16 mouse cellular contexts compared by ENCODE assay signal in genomic region chr11:32232848-32233247, GRCm38 (mm10). TPM values are rescaled to one million over a fixed set of nuclear protein-coding genes. Genes with fewer than 3 reads are reported as not detected.
DNase-seq lines count a peak whose midpoint lies in the region; ATAC-seq lines count a peak whose summit lies in the region.
"Had no signal": no experiment of that assay in that cellular context is flagged by ENCODE, and none has a peak within 500 bp of the region (broad histone marks: within the 10 kb centered on the region; RNA-seq: fewer than 3 reads in every experiment).

No protein-coding gene starts in this region.

- 0 out of 2 replicates have a peak, but pooled peaks have one; percentile 15 for ATAC-seq in embryonic facial prominence, embryonic 11.5 days (replicated peaks; ENCODE audit: insufficient number of reproducible peaks, low FRiP score, low TSS enrichment, low read depth)
- peak; percentile 41; the same call in 1 of the 2 replicates for ATAC-seq in embryonic facial prominence, embryonic 14.5 days (ENCODE audit: low read depth)
- no peak for ATAC-seq in neural tube, embryonic 15.5 days (ENCODE audit: low FRiP score)
- ATAC-seq in erythroblast, adult 5-6 weeks (replicated peaks; ENCODE audit: low FRiP score, poor library complexity, severe bottlenecking), result no peak
- ATAC-seq: forebrain, embryonic 14.5 days had no signal

- no peak overlapping the region for H3K4me2 ChIP-seq in embryonic facial prominence, embryonic 11.5 days (ENCODE audit: low read depth, low read length)
- H3K4me2 ChIP-seq in embryonic facial prominence, embryonic 14.5 days (ENCODE audit: low read depth, low read length), result no peak overlapping the region
- H3K4me2 ChIP-seq in neural tube, embryonic 15.5 days, result no peak overlapping the region

- H3K27ac ChIP-seq in embryonic facial prominence, embryonic 11.5 days (replicated peaks; ENCODE audit: low read depth, low read length), result no peak overlapping the region
- no peak overlapping the region for H3K27ac ChIP-seq in embryonic facial prominence, embryonic 10.5 days (replicated peaks)
- no peak overlapping the region; the same call in 1 of the 2 replicates for H3K27ac ChIP-seq in embryonic facial prominence, embryonic 14.5 days (replicated peaks; ENCODE audit: low read depth, low read length)
- no peak overlapping the region for H3K27ac ChIP-seq in neural tube, embryonic 15.5 days (replicated peaks)
- H3K27ac ChIP-seq: liver, embryonic 14.5 days had no signal

- no peaks in the 10 kb centered on the region for H3K4me1 ChIP-seq in embryonic facial prominence, embryonic 11.5 days (ENCODE audit: control insufficient read depth, insufficient read depth, low read length)
- peaks cover 6% of the 10 kb centered on the region; the same call in 1 of the 2 replicates for H3K4me1 ChIP-seq in embryonic facial prominence, embryonic 10.5 days
- peaks cover 21% of the 10 kb centered on the region for H3K4me1 ChIP-seq in embryonic facial prominence, embryonic 14.5 days (ENCODE audit: control insufficient read depth, insufficient read depth, low read length)
- H3K4me1 ChIP-seq in neural tube, embryonic 15.5 days, result peaks cover 57% of the 10 kb centered on the region

- no peak for DNase-seq in embryonic facial prominence, embryonic 11.5 days (ENCODE audit: low spot score)
- DNase-seq in embryonic facial prominence, embryonic 10.5 days (ENCODE audit: low spot score), result no peak
- DNase-seq in kidney, postnatal 10 days, result peak; percentile 50
- DNase-seq in kidney, postnatal 14 days, result no peak
- peak; percentile 45 to 49 for DNase-seq in cerebellum, adult 18-20 months
- peak; percentile 41 for DNase-seq in embryonic facial prominence, embryonic 14.5 days (ENCODE audit: low spot score)
- DNase-seq: B cell, adult 2 months; gastrocnemius, postnatal 25 days; thymus, postnatal 25 days had no signal

- H3K36me3 ChIP-seq in embryonic facial prominence, embryonic 11.5 days (replicated peaks; ENCODE audit: control insufficient read depth, insufficient read depth, low read depth, low read length), result peaks cover 4% of the 10 kb centered on the region
- H3K36me3 ChIP-seq in embryonic facial prominence, embryonic 10.5 days (replicated peaks), result peaks cover 98% of the 10 kb centered on the region
- H3K36me3 ChIP-seq in embryonic facial prominence, embryonic 14.5 days (ENCODE audit: control insufficient read depth, insufficient read depth, low read length), result peaks cover 56% of the 10 kb centered on the region
- H3K36me3 ChIP-seq in neural tube, embryonic 15.5 days, result peaks cover 45% of the 10 kb centered on the region

- H3K4me3 ChIP-seq in embryonic facial prominence, embryonic 11.5 days (ENCODE audit: low read depth, low read length), result no peak overlapping the region
- no peak overlapping the region for H3K4me3 ChIP-seq in embryonic facial prominence, embryonic 10.5 days
- H3K4me3 ChIP-seq in embryonic facial prominence, embryonic 14.5 days (ENCODE audit: low read depth, low read length), result no peak overlapping the region
- no peak overlapping the region for H3K4me3 ChIP-seq in neural tube, embryonic 15.5 days (replicated peaks)

- H3K27me3 ChIP-seq in embryonic facial prominence, embryonic 11.5 days (ENCODE audit: control insufficient read depth, insufficient read depth, low read length), result no peaks in the 10 kb centered on the region
- no peaks in the 10 kb centered on the region for H3K27me3 ChIP-seq in embryonic facial prominence, embryonic 10.5 days (replicated peaks; ENCODE audit: low read depth, poor library complexity, severe bottlenecking)
- H3K27me3 ChIP-seq in embryonic facial prominence, embryonic 14.5 days (replicated peaks; ENCODE audit: control insufficient read depth, insufficient read depth, low read length), result no peaks in the 10 kb centered on the region
- H3K27me3 ChIP-seq in neural tube, embryonic 15.5 days (replicated peaks), result no peaks in the 10 kb centered on the region

- no peak overlapping the region for H3K9ac ChIP-seq in embryonic facial prominence, embryonic 11.5 days (replicated peaks; ENCODE audit: low read length)
- no peak overlapping the region for H3K9ac ChIP-seq in embryonic facial prominence, embryonic 14.5 days (ENCODE audit: low read depth, low read length)
- H3K9ac ChIP-seq in neural tube, embryonic 15.5 days (replicated peaks), result no peak overlapping the region
- H3K9ac ChIP-seq: liver, embryonic 14.5 days had no signal

- 76% methylated on average over 10 of the region's 10 CpGs for WGBS in embryonic facial prominence, embryonic 11.5 days
- WGBS in embryonic facial prominence, embryonic 10.5 days, result 81% methylated on average over 10 of the region's 10 CpGs
- WGBS in embryonic facial prominence, embryonic 14.5 days, result 64% methylated on average over 10 of the region's 10 CpGs
- 71% methylated on average over 10 of the region's 10 CpGs for WGBS in neural tube, embryonic 15.5 days

- H3K9me3 ChIP-seq in embryonic facial prominence, embryonic 11.5 days (replicated peaks; ENCODE audit: control insufficient read depth, low read length), result no peaks in the 10 kb centered on the region
- no peaks in the 10 kb centered on the region for H3K9me3 ChIP-seq in embryonic facial prominence, embryonic 10.5 days
- no peaks in the 10 kb centered on the region for H3K9me3 ChIP-seq in embryonic facial prominence, embryonic 14.5 days (ENCODE audit: control insufficient read depth, low read length)
- H3K9me3 ChIP-seq in neural tube, embryonic 15.5 days (replicated peaks), result no peaks in the 10 kb centered on the region
- H3K9me3 ChIP-seq: G1E had no signal

RNA-seq across cellular contexts. Expression of gene Mpg, which starts 6.5 kb away (rescaled TPM):
- 29.6 and 30.9 TPM in 2 replicates for polyA plus RNA-seq in embryonic facial prominence, embryonic 11.5 days (2014; fragmentation: Nextera tagmentation; extraction: Ambion mirVana)
- 31.3 and 33.2 TPM in 2 replicates for polyA plus RNA-seq in embryonic facial prominence, embryonic 10.5 days (2016; fragmentation: Nextera tagmentation; extraction: Ambion mirVana)
- 29.7 and 34.1 TPM in 2 replicates for polyA plus RNA-seq in embryonic facial prominence, embryonic 14.5 days (2014; fragmentation: Nextera tagmentation; extraction: Ambion mirVana)
- polyA plus RNA-seq in neural tube, embryonic 15.5 days (2015; fragmentation: Nextera tagmentation; extraction: Ambion mirVana), result 33.9 and 37.8 TPM in 2 replicates
- 21.3 and 22.1 TPM in 2 replicates for total RNA-seq in erythroblast, adult 5-6 weeks (2015; ENCODE audit: low replicate concordance)
- total RNA-seq in erythroblast, adult 5-6 weeks (2017; ENCODE audit: low replicate concordance), result 29.0 and 33.3 TPM in 2 replicates

RNA-seq across cellular contexts. Expression of gene Rhbdf1, which starts 10.7 kb away (rescaled TPM):
- 21.6 and 24.0 TPM in 2 replicates for polyA plus RNA-seq in embryonic facial prominence, embryonic 11.5 days (2014; fragmentation: Nextera tagmentation; extraction: Ambion mirVana)
- 32.2 and 33.1 TPM in 2 replicates for polyA plus RNA-seq in embryonic facial prominence, embryonic 10.5 days (2016; fragmentation: Nextera tagmentation; extraction: Ambion mirVana)
- 58.4 and 60.1 TPM in 2 replicates for polyA plus RNA-seq in embryonic facial prominence, embryonic 14.5 days (2014; fragmentation: Nextera tagmentation; extraction: Ambion mirVana)
- 23.8 and 28.4 TPM in 2 replicates for polyA plus RNA-seq in neural tube, embryonic 15.5 days (2015; fragmentation: Nextera tagmentation; extraction: Ambion mirVana)
- not detected in 2 replicates for total RNA-seq in erythroblast, adult 5-6 weeks (2015; ENCODE audit: low replicate concordance)
- total RNA-seq in erythroblast, adult 5-6 weeks (2017; ENCODE audit: low replicate concordance), result 1.2 and 7.5 TPM in 2 replicates
- total RNA-seq: megakaryocyte, adult 5-6 weeks had no signal

RNA-seq across cellular contexts. Expression of gene Snrnp25, which starts 27.6 kb away (rescaled TPM):
- polyA plus RNA-seq in embryonic facial prominence, embryonic 11.5 days (2014; fragmentation: Nextera tagmentation; extraction: Ambion mirVana), result 91.8 and 94.6 TPM in 2 replicates
- polyA plus RNA-seq in embryonic facial prominence, embryonic 10.5 days (2016; fragmentation: Nextera tagmentation; extraction: Ambion mirVana), result 102 and 106 TPM in 2 replicates
- 43.2 and 46.4 TPM in 2 replicates for polyA plus RNA-seq in embryonic facial prominence, embryonic 14.5 days (2014; fragmentation: Nextera tagmentation; extraction: Ambion mirVana)
- polyA plus RNA-seq in neural tube, embryonic 15.5 days (2015; fragmentation: Nextera tagmentation; extraction: Ambion mirVana), result 45.6 and 54.3 TPM in 2 replicates
- total RNA-seq in erythroblast, adult 5-6 weeks (2015; ENCODE audit: low replicate concordance), result 64.4 and 68.3 TPM in 2 replicates
- total RNA-seq in erythroblast, adult 5-6 weeks (2017; ENCODE audit: low replicate concordance), result 29.9 and 61.1 TPM in 2 replicates

RNA-seq across cellular contexts. Expression of gene Il9r, which starts 32.8 kb away (rescaled TPM):
- 0.08 TPM in 1 of 2 replicates, not detected in the other for polyA plus RNA-seq in embryonic facial prominence, embryonic 11.5 days (2014; fragmentation: Nextera tagmentation; extraction: Ambion mirVana)
- polyA plus RNA-seq in embryonic facial prominence, embryonic 10.5 days (2016; fragmentation: Nextera tagmentation; extraction: Ambion mirVana), result 0.05 TPM in 1 of 2 replicates, not detected in the other
- 0.14 and 0.22 TPM in 2 replicates for polyA plus RNA-seq in embryonic facial prominence, embryonic 14.5 days (2014; fragmentation: Nextera tagmentation; extraction: Ambion mirVana)
- polyA plus RNA-seq in neural tube, embryonic 15.5 days (2015; fragmentation: Nextera tagmentation; extraction: Ambion mirVana), result 1.5 TPM in 1 of 2 replicates, not detected in the other
- not detected in 2 replicates for total RNA-seq in erythroblast, adult 5-6 weeks (2015; ENCODE audit: low replicate concordance)
- not detected in 2 replicates for total RNA-seq in erythroblast, adult 5-6 weeks (2017; ENCODE audit: low replicate concordance)
- total RNA-seq: gastrocnemius, postnatal 25 days; megakaryocyte, adult 5-6 weeks had no signal
- polyA plus RNA-seq: forebrain, embryonic 14.5 days; heart, embryonic 14.5 days had no signal

RNA-seq across cellular contexts. Expression of gene Nprl3, which starts 34.7 kb away (rescaled TPM):
- polyA plus RNA-seq in embryonic facial prominence, embryonic 11.5 days (2014; fragmentation: Nextera tagmentation; extraction: Ambion mirVana), result 23.4 and 28.7 TPM in 2 replicates
- 45.9 and 47.8 TPM in 2 replicates for polyA plus RNA-seq in embryonic facial prominence, embryonic 10.5 days (2016; fragmentation: Nextera tagmentation; extraction: Ambion mirVana)
- polyA plus RNA-seq in embryonic facial prominence, embryonic 14.5 days (2014; fragmentation: Nextera tagmentation; extraction: Ambion mirVana), result 22.3 and 27.0 TPM in 2 replicates
- polyA plus RNA-seq in neural tube, embryonic 15.5 days (2015; fragmentation: Nextera tagmentation; extraction: Ambion mirVana), result 38.8 and 42.5 TPM in 2 replicates
- total RNA-seq in erythroblast, adult 5-6 weeks (2015; ENCODE audit: low replicate concordance), result 58.0 and 62.7 TPM in 2 replicates
- 166 and 187 TPM in 2 replicates for total RNA-seq in erythroblast, adult 5-6 weeks (2017; ENCODE audit: low replicate concordance)

Comparison
In these comparisons a context has a peak if more than half of its experiments do, and no peak if none do; other contexts are left out.
1. DNase-seq: peak in kidney, postnatal 10 days (single experiment), cerebellum, adult 18-20 months (2 of 2) and embryonic facial prominence, embryonic 14.5 days (single experiment); none in embryonic facial prominence, embryonic 11.5 days (single experiment), embryonic facial prominence, embryonic 10.5 days (single experiment) and kidney, postnatal 14 days (single experiment).
2. ATAC-seq: peak in embryonic facial prominence, embryonic 11.5 days (single experiment) and embryonic facial prominence, embryonic 14.5 days (single experiment); none in neural tube, embryonic 15.5 days (single experiment) and erythroblast, adult 5-6 weeks (single experiment).